ENCODE assay signal across 10 mouse cellular contexts in the genomic region with DNA sequence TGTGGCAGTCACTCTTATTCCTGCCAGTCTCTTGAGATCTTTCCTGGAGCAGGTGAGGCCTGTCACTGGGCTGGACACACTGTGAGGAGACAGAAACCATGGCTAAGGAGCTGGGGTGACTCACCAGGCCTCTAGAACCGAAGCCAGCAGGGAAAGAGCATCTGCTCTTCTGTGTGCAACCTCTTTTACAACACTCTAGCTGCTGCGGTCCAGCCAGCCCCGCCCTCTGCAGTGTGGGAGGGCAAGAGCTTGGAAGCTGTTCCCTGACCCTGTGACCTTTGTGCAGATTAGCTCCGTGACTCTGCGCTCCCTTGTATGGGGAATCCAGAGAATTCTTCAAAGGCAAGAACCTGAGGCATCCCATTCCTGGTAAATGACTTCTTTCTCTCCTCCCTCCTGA.
DNase-seq lines count a peak whose midpoint lies in the region; ATAC-seq and TF ChIP-seq lines count a peak whose summit lies in the region.
"Had no signal": no experiment of that assay in that cellular context is flagged by ENCODE, and none has a peak within 500 bp of the region (broad histone marks: within the 10 kb centered on the region; RNA-seq: fewer than 3 reads in every experiment).

No protein-coding gene starts in this region.

- no peak overlapping the region for H3ac ChIP-seq in myocyte (ENCODE audit: control insufficient read depth, insufficient read length)

- WGBS in heart, embryonic 10.5 days: 4% methylated on average over 5 of the region's 5 CpGs

- no peaks in the 10 kb centered on the region for H3K9me3 ChIP-seq in heart, embryonic 10.5 days
- H3K9me3 ChIP-seq: limb, embryonic 12.5 days had no signal

- TF ChIP-seq POLR2A in myocyte (IDR thresholded peaks at IDR 0.05; ENCODE audit: insufficient read length, low read depth): no peak

- no peak for ATAC-seq in cerebellum, adult (ENCODE audit: insufficient number of reproducible peaks, low FRiP score, low TSS enrichment)
- ATAC-seq in CD4-positive, CD25-positive, alpha-beta regulatory T cell, adult 4 months: no peak
- ATAC-seq: forebrain, embryonic 16.5 days had no signal

- peak; percentile 9 for DNase-seq in lung, postnatal 14 days
- DNase-seq in lung, postnatal 10 days: no peak
- peak; percentile 64 for DNase-seq in adipocyte (ENCODE audit: low spot score)
- peak; percentile 86 for DNase-seq in heart, embryonic 10.5 days (ENCODE audit: low spot score)
- DNase-seq in left cerebral cortex, postnatal 36 days (ENCODE audit: low spot score in 2 of 2): no peak

- H3K4me2 ChIP-seq in myocyte (ENCODE audit: low read depth): peak overlapping the region; percentile 47
- H3K4me2 ChIP-seq: limb, embryonic 12.5 days had no signal

- intact Hi-C loops in left cerebral cortex, postnatal 36 days (cut with DNase I): loop anchor here (10.0 kb wide), 1 partner anchor 155 kb away; no protein-coding TSS in a partner anchor

- H3K79me2 ChIP-seq in myocyte (ENCODE audit: control insufficient read depth, insufficient read depth): no peaks in the 10 kb centered on the region

- peaks cover 59% of the 10 kb centered on the region for H3K4me1 ChIP-seq in heart, embryonic 10.5 days

- peak overlapping the region; percentile 37; the same call in 1 of the 2 replicates for H3K27ac ChIP-seq in heart, embryonic 10.5 days
- H3K27ac ChIP-seq: limb, embryonic 12.5 days had no signal

- no peak overlapping the region for H3K4me3 ChIP-seq in heart, embryonic 10.5 days
- H3K4me3 ChIP-seq in myocyte: no peak overlapping the region
- H3K4me3 ChIP-seq: limb, embryonic 12.5 days had no signal

- no peaks in the 10 kb centered on the region for H3K36me3 ChIP-seq in heart, embryonic 10.5 days
- H3K36me3 ChIP-seq in myocyte (ENCODE audit: control insufficient read depth, insufficient read depth): no peaks in the 10 kb centered on the region
- H3K36me3 ChIP-seq: limb, embryonic 12.5 days had no signal

- 0 out of 2 replicates have a peak, but pooled peaks cover 1% of the 10 kb centered on the region for H3K27me3 ChIP-seq in heart, embryonic 10.5 days (ENCODE audit: insufficient read depth, poor library complexity, severe bottlenecking)
- H3K27me3 ChIP-seq in myocyte (ENCODE audit: control insufficient read depth, insufficient read depth, insufficient read length): no peaks in the 10 kb centered on the region

TF ChIP-seq in myocyte, 11 proteins besides CTCF, POLR2A, EP300 and RAD21:
- no peak for TF ChIP-seq TCF3 (IDR thresholded peaks at IDR 0.05; ENCODE audit: insufficient read length, low read depth)
- TF ChIP-seq MYOG (IDR thresholded peaks at IDR 0.05; ENCODE audit: control insufficient read depth in 1 of 3, insufficient read depth in 1 of 3, insufficient read length in 2 of 3, low read depth in 2 of 3): peak in 2 of 3 experiments; percentile 43 to 83
- TF ChIP-seq MYOD1 (IDR thresholded peaks at IDR 0.05; ENCODE audit: control insufficient read depth in 1 of 3, insufficient read length in 2 of 3, low read depth in 2 of 3): peak in 2 of 3 experiments; percentile 60 to 77
- peak; percentile 15 for TF ChIP-seq TCF12 (IDR thresholded peaks at IDR 0.05; ENCODE audit: insufficient read depth, poor library complexity, severe bottlenecking)
- no peak for TF ChIP-seq REST (IDR thresholded peaks at IDR 0.05; ENCODE audit: insufficient read depth, insufficient read length)

Comparison
In these comparisons a context has a peak if more than half of its experiments do, and no peak if none do; other contexts are left out.
1. DNase-seq: peak in lung, postnatal 14 days (single experiment), adipocyte (single experiment) and heart, embryonic 10.5 days (single experiment); none in lung, postnatal 10 days (single experiment) and left cerebral cortex, postnatal 36 days (0 of 2).